Mouse (Mus musculus) gastrocnemius, postnatal 36 days (tissue): ENCODE results near the gene Phgr1. TPM values are rescaled to one million over a fixed set of nuclear protein-coding genes. Genes with fewer than 3 reads are reported as not detected.

ENCODE experiments used
- DNase-seq, 2 experiments: peaks; one replicate each; pipeline ENCODE4 v3.0.0; 2022
- intact Hi-C: fragments of 180-260 bp; cut with DNase I; formaldehyde crosslinking; loops from one replicate; pipeline ENCODE4 v1.15.1; 2025
- total RNA-seq, 2 experiments: library from RNA; stranded (reverse); gene quantifications; 2 replicates each; pipeline ENCODE4 v1.2.3; 2021

Phgr1 gene
- total RNA-seq, 2 experiments from 2014 or later = not detected

GRCm38 (mm10) chr2:118749341-118749884, 23.2 kb upstream of the Phgr1 start:
- intact Hi-C loops = no loop called here
- DNase-seq = no peak

GRCm38 (mm10) chr2:118750476-118750875, 22.1 kb upstream of the Phgr1 start:
- no peak for DNase-seq
- intact Hi-C loops = no loop called here

- intact Hi-C loops = no loop called here
- peak in 1 of 2 experiments; percentile 13 for DNase-seq
These were observed 20.4 kb upstream of the Phgr1 start for GRCm38 (mm10) chr2:118751896-118752791.

- intact Hi-C loops = no loop called here
- DNase-seq = no peak
These were observed 19.8 kb upstream of the Phgr1 start for GRCm38 (mm10) chr2:118752792-118753108.

GRCm38 (mm10) chr2:118754143-118754542, 18.4 kb upstream of the Phgr1 start:
- intact Hi-C loops = no loop called here
- DNase-seq = no peak

- no peak for DNase-seq
- intact Hi-C loops = no loop called here
These were observed 17.2 kb upstream of the Phgr1 start for GRCm38 (mm10) chr2:118755407-118755806.

- intact Hi-C loops = no loop called here
- DNase-seq = no peak
These were observed 16.5 kb upstream of the Phgr1 start for GRCm38 (mm10) chr2:118756103-118756502.

GRCm38 (mm10) chr2:118759828-118760227, 12.7 kb upstream of the Phgr1 start:
- intact Hi-C loops = loop anchor here (2.0 kb wide), 1 partner anchor 13 kb away; no protein-coding TSS in a partner anchor
- no peak for DNase-seq

GRCm38 (mm10) chr2:118760311-118761025, 12.1 kb upstream of the Phgr1 start:
- DNase-seq = no peak
- intact Hi-C loops = loop anchor here (2.0 kb wide), 1 partner anchor 14 kb away; no protein-coding TSS in a partner anchor

GRCm38 (mm10) chr2:118761358-118761757, 11.2 kb upstream of the Phgr1 start:
- intact Hi-C loops = loop anchor here (2.0 kb wide), 1 partner anchor 15 kb away; no protein-coding TSS in a partner anchor

GRCm38 (mm10) chr2:118761906-118762783, 10.4 kb upstream of the Phgr1 start, which contains the start of gene Ccdc9b:
Gene Ccdc9b (minus strand): TSS chr2:118762661.
- DNase-seq = peak; percentile 90 to 91
- intact Hi-C loops = loop anchor here (2.0 kb wide), 1 partner anchor 15 kb away; no protein-coding TSS in a partner anchor

More at GRCm38 (mm10) chr2:118761358-118761757, 11.2 kb upstream of the Phgr1 start:
- DNase-seq = no peak

GRCm38 (mm10) chr2:118762784-118763148, 9.8 kb upstream of the Phgr1 start:
- no peak for DNase-seq
- intact Hi-C loops = no loop called here

- intact Hi-C loops = no loop called here
- DNase-seq = no peak
These were observed 9.1 kb upstream of the Phgr1 start for GRCm38 (mm10) chr2:118763469-118763868.

GRCm38 (mm10) chr2:118764094-118764831, 8.3 kb upstream of the Phgr1 start:
- intact Hi-C loops = loop anchor here (1.0 kb wide), 1 partner anchor 119 kb away; no protein-coding TSS in a partner anchor
- no peak for DNase-seq

- DNase-seq = no peak
- intact Hi-C loops = loop anchor here (1.0 kb wide), 1 partner anchor 118 kb away; no protein-coding TSS in a partner anchor
These were observed 7.7 kb upstream of the Phgr1 start for GRCm38 (mm10) chr2:118764875-118765274.

GRCm38 (mm10) chr2:118766041-118767033, 6.2 kb upstream of the Phgr1 start:
- intact Hi-C loops = no loop called here
- no peak for DNase-seq

- no peak for DNase-seq
- intact Hi-C loops = no loop called here
These were observed 2.0 kb downstream of the Phgr1 start for GRCm38 (mm10) chr2:118774536-118774935.

- no peak for DNase-seq
- intact Hi-C loops = loop anchor here (1.0 to 5.0 kb wide), 2 partner anchors 39 to 73 kb away; partner anchors contain the start of gene Ankrd63
These were observed 2.8 kb downstream of the Phgr1 start for GRCm38 (mm10) chr2:118775396-118775795.
